Mouse (Mus musculus): ENCODE data around the gene Mcm2. TPM values are rescaled to one million over a fixed set of nuclear protein-coding genes. Genes with fewer than 3 reads are reported as not detected.

Mcm2 gene
- polyA plus RNA-seq, 1 experiment from 2014 or later = 164 TPM

GRCm38 (mm10) chr6:88939281-88940089 is 40.9 kb upstream of the Mcm2 start:
- TF ChIP-seq CTCF (IDR thresholded peaks at IDR 0.05; ENCODE audit: low read depth) = no peak
- Histone ChIP-seq H3K4me2 (no peak overlapping the region), H3K36me3 (ENCODE audit: insufficient read depth) (no peaks in the 10 kb centered on the region), H3K4me1 (ENCODE audit: insufficient read depth) (peaks cover 13% of the 10 kb centered on the region), H3K9me3 (ENCODE audit: low read depth, low read length) (no peaks in the 10 kb centered on the region), H3K4me3 (ENCODE audit: low read depth, low read length) (no peak overlapping the region), H3K27me3 (ENCODE audit: insufficient read depth, low read length) (no peaks in the 10 kb centered on the region), H3K27ac (ENCODE audit: low read depth) (peak overlapping the region; percentile 6), H3K9ac (no peak overlapping the region)
- no peak for ATAC-seq (ENCODE audit: insufficient read depth)
- DNase-seq = peak; percentile 53
- WGBS = 30% methylated on average over 12 of the region's 12 CpGs

DNA sequence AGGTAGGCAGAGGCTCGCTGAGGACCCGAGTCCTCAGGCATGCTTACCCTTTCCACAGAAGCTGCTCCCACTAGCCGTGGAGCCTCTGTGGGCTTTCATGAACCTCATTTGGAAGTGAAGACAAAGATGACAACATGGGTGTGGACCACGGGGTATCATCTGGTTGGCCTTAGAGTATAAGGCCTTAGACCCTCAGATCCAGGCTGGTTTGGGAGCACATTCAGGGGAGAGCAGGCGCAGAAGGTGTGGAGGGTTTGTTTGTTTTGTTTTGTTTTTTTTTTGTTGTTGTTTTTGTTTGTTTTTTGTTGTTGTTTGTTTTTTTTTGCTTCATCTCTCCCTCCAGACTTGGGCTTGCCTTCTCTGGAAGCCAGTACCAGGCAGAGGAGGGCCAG is 40.1 kb upstream of the Mcm2 start:
- no peak overlapping the region; the same call in 1 of the 2 replicates for H3K27ac ChIP-seq (ENCODE audit: low read depth)
- no peak overlapping the region for H3K4me2 ChIP-seq
- no peaks in the 10 kb centered on the region for H3K36me3 ChIP-seq (ENCODE audit: insufficient read depth)
- H3K4me1 ChIP-seq (ENCODE audit: insufficient read depth) = peaks cover 13% of the 10 kb centered on the region
- H3K9ac ChIP-seq = no peak overlapping the region
- ATAC-seq (ENCODE audit: insufficient read depth) (no peak), DNase-seq (no peak)
- no peaks in the 10 kb centered on the region for H3K27me3 ChIP-seq (ENCODE audit: insufficient read depth, low read length)
- TF ChIP-seq CTCF (IDR thresholded peaks at IDR 0.05; ENCODE audit: low read depth) = no peak
- no peak overlapping the region for H3K4me3 ChIP-seq (ENCODE audit: low read depth, low read length)
- 51% methylated on average over 5 of the region's 5 CpGs for WGBS
- H3K9me3 ChIP-seq (ENCODE audit: low read depth, low read length) = no peaks in the 10 kb centered on the region

DNA sequence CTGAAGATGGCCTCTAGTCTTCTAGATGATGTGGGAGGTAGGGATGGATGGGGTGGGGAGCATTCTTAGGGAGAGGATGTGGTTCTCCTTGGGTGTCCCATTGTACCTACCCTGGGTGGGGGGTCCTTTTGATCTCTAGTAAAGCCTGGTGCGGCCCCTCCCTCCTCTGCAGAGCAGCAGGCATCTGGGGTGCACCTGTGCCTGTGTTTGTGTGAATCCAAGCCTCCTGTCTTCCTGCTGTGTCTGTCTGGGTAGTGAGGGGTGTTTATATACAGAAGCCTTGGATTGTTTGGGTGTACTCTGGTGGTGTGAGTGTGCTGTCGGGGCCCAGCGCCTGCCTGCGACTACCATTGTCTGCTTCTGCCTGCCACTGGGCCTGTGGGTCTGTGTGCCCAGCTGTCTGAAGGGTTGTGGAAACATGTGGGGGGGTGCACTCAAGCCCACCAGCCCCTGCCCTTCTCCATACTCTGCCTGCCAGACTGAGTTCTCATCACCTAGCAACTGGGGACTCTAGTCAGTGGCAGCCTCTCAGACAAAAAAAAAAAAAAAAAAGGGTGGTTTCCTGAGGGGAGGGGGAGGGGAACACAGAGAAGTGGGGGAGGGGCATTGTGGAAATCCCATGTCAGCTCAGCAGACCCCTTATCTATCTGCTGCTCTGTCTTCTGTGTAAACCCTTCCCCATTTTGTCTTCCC is 39.5 kb upstream of the Mcm2 start:
- DNase-seq (no peak), ATAC-seq (ENCODE audit: insufficient read depth) (peak; percentile 39; the same call in 1 of the 2 replicates)
- Histone ChIP-seq H3K36me3 (ENCODE audit: insufficient read depth) (no peaks in the 10 kb centered on the region), H3K4me2 (no peak overlapping the region), H3K9ac (no peak overlapping the region), H3K27ac (ENCODE audit: low read depth) (no peak overlapping the region; the same call in 1 of the 2 replicates), H3K4me3 (ENCODE audit: low read depth, low read length) (no peak overlapping the region), H3K27me3 (ENCODE audit: insufficient read depth, low read length) (no peaks in the 10 kb centered on the region), H3K9me3 (ENCODE audit: low read depth, low read length) (no peaks in the 10 kb centered on the region), H3K4me1 (ENCODE audit: insufficient read depth) (peaks cover 13% of the 10 kb centered on the region)
- TF ChIP-seq CTCF (IDR thresholded peaks at IDR 0.05; ENCODE audit: low read depth) = no peak
- 18% methylated on average over 4 of the region's 4 CpGs for WGBS

DNA sequence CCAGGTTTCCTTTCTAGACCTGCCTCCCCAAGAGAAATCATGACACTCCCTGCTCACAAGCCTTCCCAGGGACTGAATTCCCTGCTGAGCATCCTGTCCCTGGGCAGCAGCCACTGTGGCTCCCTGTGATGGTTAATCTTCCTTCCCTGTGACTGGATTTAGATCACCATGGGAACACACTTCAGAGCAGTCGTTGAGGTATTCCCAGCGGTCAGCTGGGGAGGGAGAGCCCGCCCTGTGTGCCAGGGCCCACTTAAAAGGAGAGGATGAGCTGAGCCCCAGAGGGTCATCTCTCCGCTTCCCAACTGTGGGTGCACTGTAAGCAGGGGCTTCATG is 38.6 kb upstream of the Mcm2 start:
- no peak overlapping the region for H3K4me3 ChIP-seq (ENCODE audit: low read depth, low read length)
- H3K27ac ChIP-seq (ENCODE audit: low read depth) = no peak overlapping the region
- WGBS = 45% methylated on average over 4 of the region's 4 CpGs
- H3K4me2 ChIP-seq = no peak overlapping the region
- no peak overlapping the region for H3K9ac ChIP-seq
- H3K36me3 ChIP-seq (ENCODE audit: insufficient read depth) = no peaks in the 10 kb centered on the region
- DNase-seq = no peak
- ATAC-seq (ENCODE audit: insufficient read depth) = no peak
- no peaks in the 10 kb centered on the region for H3K9me3 ChIP-seq (ENCODE audit: low read depth, low read length)
- TF ChIP-seq CTCF (IDR thresholded peaks at IDR 0.05; ENCODE audit: low read depth) = no peak
- no peaks in the 10 kb centered on the region for H3K27me3 ChIP-seq (ENCODE audit: insufficient read depth, low read length)
- H3K4me1 ChIP-seq (ENCODE audit: insufficient read depth) = peaks cover 13% of the 10 kb centered on the region

- Histone ChIP-seq H3K27me3 (ENCODE audit: insufficient read depth, low read length) (no peaks in the 10 kb centered on the region), H3K4me2 (no peak overlapping the region), H3K9me3 (ENCODE audit: low read depth, low read length) (no peaks in the 10 kb centered on the region), H3K9ac (no peak overlapping the region), H3K4me3 (ENCODE audit: low read depth, low read length) (no peak overlapping the region), H3K27ac (ENCODE audit: low read depth) (no peak overlapping the region), H3K4me1 (ENCODE audit: insufficient read depth) (peaks cover 13% of the 10 kb centered on the region), H3K36me3 (ENCODE audit: insufficient read depth) (no peaks in the 10 kb centered on the region)
- DNase-seq (no peak), ATAC-seq (ENCODE audit: insufficient read depth) (no peak)
- WGBS = 56% methylated on average over 13 of the region's 13 CpGs
- TF ChIP-seq CTCF (IDR thresholded peaks at IDR 0.05; ENCODE audit: low read depth) = no peak
Observed at GRCm38 (mm10) chr6:88936342-88937213, 38.0 kb upstream of the Mcm2 start.

DNA sequence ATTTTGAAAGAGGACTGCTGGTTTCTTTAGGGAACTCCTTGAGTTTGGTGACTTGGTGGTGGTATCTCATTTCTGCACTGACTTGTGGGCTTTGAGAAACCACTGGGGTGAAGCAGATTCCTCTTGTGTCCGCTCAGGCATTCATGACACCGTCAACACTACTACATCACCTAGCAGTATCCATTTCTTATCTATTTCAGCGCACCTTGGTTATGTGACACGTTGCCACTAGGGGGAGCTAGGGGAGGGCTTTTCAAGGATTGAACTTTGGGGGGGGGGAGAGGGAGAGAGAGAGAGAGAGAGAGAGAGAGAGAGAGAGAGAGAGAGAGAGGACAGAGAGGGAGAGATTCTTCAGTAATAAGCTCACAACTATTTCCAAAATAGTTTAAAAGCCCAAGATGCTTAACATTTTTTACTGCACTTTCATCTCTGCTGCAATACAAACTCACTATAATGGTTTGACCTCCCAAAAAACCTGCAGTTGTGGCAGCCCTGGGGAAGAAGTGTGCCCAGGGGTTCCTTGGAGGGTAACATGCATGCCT is 37.2 kb upstream of the Mcm2 start:
- no peak overlapping the region for H3K9ac ChIP-seq
- ATAC-seq (ENCODE audit: insufficient read depth) (no peak), DNase-seq (peak; percentile 79)

More for the DNA sequence above, 37.2 kb upstream of the Mcm2 start:
- H3K4me1 ChIP-seq (ENCODE audit: insufficient read depth) = peaks cover 13% of the 10 kb centered on the region
- no peak overlapping the region for H3K27ac ChIP-seq (ENCODE audit: low read depth)
- no peak overlapping the region for H3K4me2 ChIP-seq
- no peaks in the 10 kb centered on the region for H3K9me3 ChIP-seq (ENCODE audit: low read depth, low read length)
- H3K4me3 ChIP-seq (ENCODE audit: low read depth, low read length) = no peak overlapping the region
- 7% methylated on average over 4 of the region's 4 CpGs for WGBS
- H3K27me3 ChIP-seq (ENCODE audit: insufficient read depth, low read length) = no peaks in the 10 kb centered on the region
- peak; percentile 72 for TF ChIP-seq CTCF (IDR thresholded peaks at IDR 0.05; ENCODE audit: low read depth)
- H3K36me3 ChIP-seq (ENCODE audit: insufficient read depth) = no peaks in the 10 kb centered on the region
